Mouse (Mus musculus) granulocyte monocyte progenitor cell, adult 5-6 weeks (primary cell): ENCODE measurements around the gene Tigd3. TPM values are rescaled to one million over a fixed set of nuclear protein-coding genes. Genes with fewer than 3 reads are reported as not detected.
A peak's percentile ranks its signal among the peaks of the same experiment; 100 is the strongest.

Source experiments
- ATAC-seq: replicated peaks from 2 replicates; pipeline ENCODE4 v1.8.0; 2016; ENCODE audit warnings: mild to moderate bottlenecking, moderate TSS enrichment, inconsistent platforms; ENCODE audit not compliant: poor library complexity, severe bottlenecking
- total RNA-seq, 2 experiments: library from RNA; stranded (forward) in 1 of 2; stranded (reverse) in 1 of 2; fragments of 200-712, 200-1000 nt in 1 of 2; fragments of >200 nt in 1 of 2; fragmentation: Nextera tagmentation in 1 of 2; gene quantifications; 2 replicates each; pipeline ENCODE4 v1.2.3; 2014 to 2017

Gene Tigd3
- total RNA-seq, 2 experiments from 2014 or later, result 1.1 to 4.4 TPM

DNA sequence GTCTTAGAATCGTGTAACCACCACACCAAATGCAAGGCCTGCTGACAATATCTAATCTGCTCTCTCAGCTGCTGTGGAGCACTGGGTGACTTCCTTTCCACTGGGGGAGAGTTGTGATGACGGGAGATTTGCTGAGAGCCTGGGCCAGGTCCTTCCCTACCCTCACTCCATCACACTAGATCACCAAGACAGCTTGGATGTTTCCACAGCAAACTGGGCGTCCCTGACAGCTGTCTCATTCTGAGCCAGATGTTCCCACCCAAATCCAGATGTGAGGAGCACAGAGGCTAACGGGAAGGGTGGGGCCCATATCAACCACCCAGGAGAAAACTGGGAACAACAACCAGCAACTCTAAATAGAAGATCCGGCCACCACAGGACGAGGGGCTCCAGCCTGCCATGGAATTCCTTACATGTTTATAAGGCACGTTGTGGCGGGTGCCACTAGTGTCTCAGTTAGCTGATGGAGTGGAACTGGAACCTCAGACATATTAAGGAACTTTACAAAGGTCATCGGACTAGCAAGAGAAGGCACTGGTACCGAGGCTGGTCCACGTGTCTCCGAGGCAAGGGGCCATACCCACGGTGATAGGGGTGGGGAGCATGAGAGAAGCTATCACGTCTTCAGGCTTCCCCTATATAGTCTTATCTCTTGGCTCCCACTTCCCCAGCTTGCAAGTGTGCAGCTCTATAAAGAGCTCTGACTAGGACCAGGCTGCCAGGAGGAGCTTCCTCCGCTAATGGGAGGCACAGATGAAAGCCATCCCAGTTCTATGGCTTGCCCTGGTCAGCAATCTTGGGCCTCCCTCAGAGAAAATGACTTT, 28.4 kb upstream of the Tigd3 start:
- no peak for ATAC-seq

DNA sequence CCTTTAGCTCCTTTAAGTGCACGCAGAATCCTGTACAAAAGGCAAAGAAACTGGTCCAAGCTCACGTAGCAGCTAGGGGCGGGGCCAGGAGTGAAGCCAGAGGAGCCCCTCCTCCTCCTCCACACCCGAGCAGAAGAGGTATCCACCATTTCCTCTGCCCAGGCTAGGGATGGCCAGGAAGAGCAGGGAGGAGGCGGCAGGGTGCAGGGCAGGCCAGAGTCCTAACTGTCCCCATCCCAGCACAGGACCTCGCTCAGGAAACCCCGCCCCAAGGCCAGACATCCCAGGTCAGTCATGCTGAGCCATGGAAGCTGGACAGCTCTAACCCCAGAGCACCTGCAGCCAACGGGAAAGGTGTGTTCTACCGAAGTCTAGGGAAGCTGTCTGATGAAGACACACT, 27.8 kb upstream of the Tigd3 start:
- ATAC-seq, result no peak

DNA sequence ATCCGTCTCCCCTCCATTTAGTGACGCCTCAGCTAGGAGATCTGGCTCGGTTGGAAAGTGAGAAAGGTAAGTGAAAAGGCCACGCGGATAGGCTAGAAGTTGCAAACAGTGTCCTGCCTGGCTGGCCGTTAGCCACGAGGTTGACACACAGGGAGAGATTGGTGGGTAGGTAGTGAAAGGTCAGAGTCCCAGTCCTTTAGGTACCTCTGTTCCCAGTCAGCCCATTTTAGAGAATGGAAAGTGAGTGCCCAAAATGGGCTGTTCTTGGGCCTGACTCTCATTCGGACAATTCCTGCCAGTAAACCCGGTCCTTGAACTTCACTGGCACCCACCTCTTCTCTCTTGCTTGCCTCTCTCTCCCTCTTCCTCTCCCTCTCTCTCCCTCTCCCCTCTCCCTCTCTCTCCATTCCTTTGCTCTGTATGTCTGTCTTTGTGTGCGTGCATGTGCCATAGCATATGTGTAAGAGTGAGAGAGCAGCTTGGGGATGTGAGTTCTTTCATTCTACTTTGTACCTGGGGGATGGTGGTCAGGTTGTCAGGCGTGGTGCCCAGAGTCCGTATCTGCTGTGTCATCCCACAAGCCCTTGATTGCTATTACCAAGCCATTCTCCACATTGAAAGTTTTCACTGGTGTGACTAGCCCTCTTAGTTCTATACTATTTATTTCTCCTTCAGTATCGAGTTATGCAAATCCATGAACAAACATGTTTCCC, 19.2 kb upstream of the Tigd3 start, which contains the start of gene Dpf2:
TSS of gene Dpf2 (minus strand) at position 4 of the 713 bp plus-strand sequence.
- peak; percentile 30; the same call in 1 of the 2 replicates for ATAC-seq

DNA sequence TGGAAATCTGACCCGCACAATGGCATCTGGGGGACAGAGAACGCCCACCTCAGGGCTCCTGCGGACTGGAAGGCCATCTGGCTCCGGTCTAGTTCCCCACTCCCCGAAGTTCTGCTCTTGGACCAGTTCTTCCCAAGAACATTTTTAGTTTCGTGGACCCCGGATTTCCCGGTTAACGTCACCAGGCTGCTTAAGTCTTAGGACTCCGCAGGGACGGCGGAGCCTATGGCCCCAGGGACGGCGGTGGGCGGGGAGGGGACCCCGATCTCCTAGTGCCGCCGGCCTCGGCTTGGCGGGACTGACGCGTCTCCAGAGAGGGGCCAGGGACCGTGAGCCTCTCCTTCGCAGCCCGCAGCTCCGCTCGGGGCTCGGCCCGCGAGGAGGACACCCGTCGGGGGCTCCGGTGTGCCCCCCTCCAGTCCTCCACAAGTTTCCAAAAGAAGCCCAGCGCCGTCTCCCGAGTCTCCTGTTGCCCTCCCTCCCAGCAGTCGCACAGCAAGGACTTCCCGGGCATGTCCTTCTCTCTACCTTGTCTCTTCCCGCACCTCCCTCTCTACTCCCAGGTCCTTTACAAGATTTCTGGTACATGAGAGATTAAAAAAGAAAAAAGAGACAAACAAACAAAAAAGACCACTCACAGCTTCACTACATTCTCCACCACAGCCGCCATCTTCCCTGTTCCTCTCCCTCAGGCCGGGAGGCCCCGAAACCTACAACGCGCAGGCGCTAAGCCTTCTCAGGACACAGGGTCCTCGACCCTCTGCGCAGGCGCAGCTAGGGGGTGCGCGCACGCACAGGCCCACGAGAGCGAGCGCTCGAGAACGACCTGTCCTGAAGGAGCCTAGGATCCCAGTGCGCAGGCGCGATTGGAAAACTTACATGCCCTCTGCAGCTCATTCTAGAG, 18.4 kb upstream of the Tigd3 start:
- peak; percentile 90 for ATAC-seq

DNA sequence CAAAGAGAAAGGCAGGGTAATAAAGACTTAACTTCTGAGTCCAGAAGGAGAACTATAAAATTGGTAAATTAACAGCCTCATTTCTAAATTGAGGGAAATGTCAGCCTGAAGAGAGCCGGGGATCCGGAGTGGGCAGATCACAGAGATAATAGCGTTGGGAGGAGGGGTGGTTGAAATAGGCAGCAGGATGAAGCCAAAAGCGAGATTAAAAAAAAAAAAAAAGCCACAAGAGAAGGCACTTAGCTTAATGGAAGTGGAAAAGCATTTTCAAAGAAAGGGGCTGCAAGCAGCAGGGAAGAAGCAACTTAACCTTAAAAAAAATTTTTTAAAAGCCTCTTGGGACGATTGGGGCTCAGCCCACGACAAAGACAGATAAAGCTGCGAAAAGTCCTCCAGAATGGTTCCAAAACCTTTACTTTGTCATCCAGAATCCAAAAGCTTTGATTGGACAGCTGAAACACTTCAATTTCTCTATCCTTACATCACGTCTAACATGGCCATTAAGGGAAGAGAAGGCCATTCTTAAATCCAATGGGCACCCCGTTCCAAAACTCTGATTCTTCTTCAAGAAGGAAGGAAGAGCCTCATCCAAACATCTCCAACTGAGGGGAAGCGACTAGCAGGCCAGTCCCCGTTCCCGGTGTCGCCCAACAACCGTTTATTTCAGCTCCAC, 17.6 kb upstream of the Tigd3 start:
- no peak; the same call in 1 of the 2 replicates for ATAC-seq

DNA sequence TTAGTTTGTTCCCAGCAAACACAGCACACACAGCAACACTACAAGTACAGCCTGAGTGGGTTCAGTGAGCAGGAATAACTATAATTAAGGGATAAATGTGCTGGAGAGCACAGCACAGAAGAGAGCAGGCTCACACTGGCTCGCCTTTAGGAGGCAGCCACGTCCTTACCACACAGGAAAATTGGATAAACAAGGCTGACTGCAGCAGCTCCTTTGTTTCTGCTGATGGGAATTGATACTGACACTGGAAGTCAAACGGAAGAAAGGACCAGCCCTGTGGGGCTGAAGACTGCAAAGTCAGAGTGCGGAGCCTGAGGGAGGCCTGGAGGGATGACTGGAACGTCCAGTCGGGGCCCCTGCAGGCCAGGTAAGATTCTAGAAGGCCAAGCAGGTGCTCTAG, 16.3 kb upstream of the Tigd3 start:
- ATAC-seq, result no peak

DNA sequence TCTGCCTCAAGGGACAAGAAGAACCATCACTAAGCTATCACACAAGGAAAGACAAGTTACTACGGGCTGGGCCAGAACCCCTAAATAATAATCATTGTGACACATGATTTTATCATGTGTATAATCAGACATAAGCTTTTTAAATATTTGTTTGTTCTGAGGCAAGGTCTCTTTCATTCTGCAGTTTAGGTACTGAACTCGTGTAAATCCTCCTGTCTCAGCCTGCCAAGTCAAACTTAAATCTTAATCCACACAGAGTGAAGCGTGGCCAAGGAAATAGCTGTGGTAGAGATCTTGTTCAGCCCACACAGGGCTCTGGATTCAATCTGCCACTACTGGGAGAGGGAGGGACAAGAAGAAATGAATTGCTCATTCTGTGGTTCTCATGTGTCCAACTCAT, 13.3 kb upstream of the Tigd3 start:
- no peak for ATAC-seq

DNA sequence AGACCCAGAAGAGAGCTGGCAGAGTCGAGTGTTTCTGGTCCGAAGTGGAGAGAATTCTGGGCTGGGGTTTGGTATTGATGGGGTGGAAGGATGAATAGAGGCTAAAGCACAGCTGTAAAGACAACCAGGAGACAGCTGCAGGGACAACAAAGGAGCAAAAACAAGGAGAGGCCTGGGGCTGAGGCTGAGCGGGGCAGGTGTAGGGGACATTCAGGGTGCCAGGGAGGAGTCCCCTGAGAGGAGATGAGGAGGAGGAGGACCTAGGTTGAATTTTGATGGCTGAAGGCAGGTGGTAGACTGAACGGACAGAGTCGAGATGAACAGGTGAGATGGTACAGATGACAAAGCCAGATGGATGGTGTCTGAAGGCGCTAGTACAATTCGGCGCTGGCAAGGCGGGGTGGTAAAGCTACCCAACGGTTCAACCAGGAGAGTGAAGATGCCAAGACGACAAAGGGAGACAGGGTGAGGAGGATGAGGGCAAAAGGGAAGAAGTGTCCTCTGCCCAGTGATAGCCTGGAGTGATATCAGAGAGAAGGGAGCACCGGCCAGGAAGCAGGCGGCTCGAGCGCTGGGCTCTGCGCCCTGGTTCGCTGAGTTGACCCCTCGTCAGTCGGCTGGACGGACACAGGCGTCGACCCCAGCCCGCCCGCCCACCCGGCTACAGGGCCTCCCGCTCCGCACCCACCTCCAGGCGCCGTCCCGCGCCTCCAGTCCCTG, 507 bp downstream of the Tigd3 start:
- 0 out of 2 replicates have a peak, but pooled peaks have one; percentile 1 for ATAC-seq

DNA sequence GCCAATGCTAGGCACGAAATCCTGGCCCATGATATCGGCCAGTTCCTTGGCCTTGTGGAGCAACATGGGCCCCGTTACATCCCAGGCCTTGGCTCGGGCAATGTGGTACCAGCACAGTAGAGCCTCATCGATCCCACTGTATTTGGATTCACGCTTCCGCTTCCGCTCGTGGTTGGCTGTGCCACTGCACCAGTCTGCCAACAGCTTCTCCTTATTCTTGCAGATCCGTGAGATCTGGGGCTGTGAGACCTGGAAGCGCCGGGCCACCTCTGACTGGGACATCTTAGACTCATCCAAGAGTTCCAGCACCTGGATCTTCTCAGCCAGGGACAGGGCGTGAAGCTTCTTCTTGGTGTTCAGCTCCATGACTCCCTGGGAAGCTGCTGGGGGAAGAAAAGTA, 1.2 kb downstream of the Tigd3 start:
- no peak for ATAC-seq

DNA sequence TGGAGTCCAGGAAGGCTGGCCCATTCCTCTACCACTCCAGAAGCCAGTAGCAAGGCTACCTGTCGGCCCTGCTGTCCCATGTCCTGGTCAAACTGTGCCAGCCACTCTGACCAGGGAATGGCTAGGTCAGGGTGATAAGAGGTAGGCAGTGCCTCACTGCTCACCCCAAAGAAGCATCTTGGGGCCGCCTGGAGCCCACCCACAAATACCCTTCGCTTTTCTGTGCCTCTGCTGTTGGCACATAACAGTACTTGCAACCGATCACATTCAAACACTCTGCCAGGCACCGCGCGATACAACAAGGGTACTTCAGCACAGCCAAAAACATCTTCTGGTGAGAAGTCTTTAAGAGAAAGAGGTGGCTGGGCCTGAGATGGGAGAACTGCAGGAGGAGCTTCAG, 1.7 kb downstream of the Tigd3 start:
- no peak for ATAC-seq

DNA sequence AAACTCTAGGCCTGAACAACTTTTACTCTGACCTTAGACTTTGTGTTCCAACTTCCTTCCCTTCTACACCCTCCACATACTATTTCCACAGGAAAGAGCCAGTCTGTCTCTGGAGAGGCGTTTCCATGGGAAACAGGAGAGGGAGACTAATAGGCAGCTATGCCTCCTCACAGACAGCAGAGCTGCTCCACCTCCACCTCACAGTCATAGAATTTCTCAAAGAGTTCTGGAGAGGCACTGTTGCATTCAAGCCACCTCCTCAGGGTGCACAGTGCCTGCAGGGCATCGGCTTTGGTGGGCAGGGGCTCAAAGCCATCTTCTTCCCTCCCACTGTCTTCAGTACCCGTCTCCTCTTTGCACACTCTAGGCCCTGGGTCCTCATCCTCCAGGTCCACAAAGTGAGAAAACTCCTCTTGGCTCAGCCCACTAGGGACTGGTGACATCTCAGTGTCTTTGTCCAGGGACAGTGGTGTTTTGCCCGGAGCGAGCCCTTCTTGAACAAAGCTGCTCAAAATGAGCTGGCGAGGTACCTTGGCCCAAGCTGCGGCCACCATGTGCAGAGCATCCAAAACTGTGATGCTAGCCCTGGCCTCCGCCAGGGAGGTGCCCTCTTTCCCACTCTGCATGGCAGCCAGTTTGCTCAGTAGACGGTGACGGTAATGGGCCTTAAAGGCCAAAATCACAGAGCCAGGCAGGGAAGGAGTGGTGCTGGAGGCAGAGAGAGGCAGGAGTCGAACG, 2.3 kb downstream of the Tigd3 start:
- no peak for ATAC-seq

DNA sequence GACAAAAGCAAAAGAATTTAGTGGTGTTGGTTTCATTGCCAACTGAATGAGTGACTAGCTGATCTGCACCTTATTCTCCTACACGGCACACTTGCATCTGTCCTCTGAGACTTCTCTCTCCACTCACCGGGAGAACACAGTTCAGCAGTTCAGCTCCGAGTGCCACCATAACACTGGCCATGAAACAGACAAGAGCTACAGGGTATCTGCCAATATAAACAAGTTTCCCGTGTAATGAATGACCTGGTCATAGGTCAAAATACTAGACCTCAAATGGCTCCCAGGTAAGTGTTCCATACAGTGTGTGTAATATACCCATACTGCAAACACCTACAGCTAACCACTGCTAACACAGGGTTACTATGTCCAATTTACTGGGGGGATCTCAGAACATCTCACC, 4.7 kb downstream of the Tigd3 start:
- ATAC-seq, result no peak

DNA sequence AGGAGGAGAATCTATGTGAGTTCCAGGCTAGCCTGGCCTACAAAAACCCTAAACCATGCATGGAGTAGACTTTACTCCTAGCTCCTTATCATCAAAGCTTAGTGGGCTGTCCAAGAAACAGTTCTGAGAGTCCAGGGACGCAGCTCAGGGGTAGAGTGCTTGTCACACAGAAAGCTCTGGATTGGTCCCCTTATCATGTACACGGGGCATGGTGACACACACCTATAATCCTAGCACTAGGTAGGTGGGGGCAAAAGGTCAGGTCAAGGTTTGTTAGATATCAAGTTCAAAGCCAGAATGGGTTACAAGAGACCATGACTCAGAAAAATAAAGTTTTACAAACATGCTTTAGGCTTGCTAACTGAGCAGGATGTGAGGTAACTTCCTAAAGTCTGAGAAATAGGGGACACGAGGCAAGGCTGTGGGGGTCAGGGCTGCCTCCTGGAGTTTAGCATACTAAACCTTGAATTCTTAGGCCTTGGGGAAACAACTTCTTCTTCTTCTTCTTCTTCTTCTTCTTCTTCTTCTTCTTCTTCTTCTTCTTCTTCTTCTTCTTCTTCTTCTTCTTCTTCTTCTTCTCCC, 6.6 kb downstream of the Tigd3 start:
- ATAC-seq, result peak; percentile 50; the same call in 1 of the 2 replicates

DNA sequence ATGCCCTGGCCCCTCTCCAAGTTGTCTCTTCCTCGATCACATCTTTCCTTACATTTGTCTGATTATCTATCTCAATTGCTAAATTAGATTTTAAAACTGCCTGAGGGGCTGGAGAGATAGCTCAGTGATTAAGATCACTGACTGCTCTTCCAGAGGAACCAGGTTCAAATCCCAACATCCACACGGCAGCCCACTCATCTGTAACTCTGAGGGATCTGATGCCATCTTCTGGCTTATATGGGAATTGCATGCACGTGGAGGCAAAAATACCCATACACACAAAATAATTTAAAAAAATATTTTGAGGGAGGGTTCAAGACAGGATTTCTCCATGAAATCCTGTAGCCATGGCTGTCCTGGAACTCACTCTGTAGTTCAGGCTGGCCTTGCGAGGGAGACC, 8.1 kb downstream of the Tigd3 start:
- ATAC-seq, result no peak

DNA sequence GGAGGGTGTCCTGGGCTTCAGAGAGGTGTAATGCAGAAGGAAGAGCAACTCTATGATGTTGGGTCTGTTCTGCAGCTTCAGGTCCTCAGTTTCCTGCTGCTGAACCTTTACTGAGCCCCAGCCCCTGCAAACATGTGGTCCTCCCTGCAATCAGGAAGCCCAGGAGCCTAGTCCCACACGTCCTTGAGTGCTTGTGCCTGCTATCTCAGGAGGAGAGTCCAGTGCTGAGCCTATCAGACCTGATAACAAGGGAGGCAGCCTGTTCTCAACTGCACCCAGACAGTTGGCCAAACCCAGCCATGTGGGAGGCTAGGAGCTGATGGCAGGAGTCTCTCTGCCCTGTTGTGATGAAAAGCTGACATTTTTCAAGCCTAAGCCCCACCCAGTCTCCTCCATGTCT, 10.0 kb downstream of the Tigd3 start:
- no peak for ATAC-seq

DNA sequence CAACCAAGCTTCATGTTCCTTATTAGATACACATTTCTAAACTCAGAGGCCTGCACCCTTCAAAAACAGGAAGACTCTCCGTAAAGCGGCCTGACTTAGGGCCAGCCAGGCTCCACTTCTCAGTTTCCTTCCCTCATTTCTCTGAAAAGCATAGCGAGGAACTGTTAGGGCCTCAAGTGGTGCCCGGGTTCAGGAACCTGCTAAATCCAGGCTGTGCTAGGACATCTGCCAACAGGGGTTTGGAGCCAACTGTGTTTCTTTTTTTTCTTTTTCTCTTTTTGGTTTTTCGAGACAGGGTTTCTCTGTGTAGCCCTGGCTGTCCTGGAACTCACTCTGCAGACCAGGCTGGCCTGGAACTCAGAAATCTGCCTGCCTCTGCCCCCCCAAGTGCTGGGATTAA, 11.9 kb downstream of the Tigd3 start:
- ATAC-seq, result peak; percentile 12

DNA sequence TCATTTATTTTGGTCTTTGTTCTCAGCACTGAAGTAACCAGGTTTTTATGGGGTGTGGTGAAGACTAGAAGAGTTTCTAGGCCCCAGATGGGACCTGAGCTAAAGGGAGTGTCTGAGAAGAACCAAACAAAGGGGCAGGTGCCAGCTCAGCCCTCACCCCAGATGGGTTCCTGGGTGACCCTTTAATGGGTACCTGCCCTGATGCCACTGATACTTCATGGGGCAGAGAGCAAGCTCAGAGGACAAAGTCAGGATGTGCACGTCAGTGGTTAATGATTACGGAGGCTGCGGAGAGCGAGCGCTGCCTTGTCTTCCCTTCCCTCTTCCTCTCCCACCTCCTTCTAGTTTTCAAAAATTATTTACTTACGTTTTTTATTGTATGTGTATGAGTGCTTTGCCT, 12.8 kb downstream of the Tigd3 start:
- no peak for ATAC-seq

DNA sequence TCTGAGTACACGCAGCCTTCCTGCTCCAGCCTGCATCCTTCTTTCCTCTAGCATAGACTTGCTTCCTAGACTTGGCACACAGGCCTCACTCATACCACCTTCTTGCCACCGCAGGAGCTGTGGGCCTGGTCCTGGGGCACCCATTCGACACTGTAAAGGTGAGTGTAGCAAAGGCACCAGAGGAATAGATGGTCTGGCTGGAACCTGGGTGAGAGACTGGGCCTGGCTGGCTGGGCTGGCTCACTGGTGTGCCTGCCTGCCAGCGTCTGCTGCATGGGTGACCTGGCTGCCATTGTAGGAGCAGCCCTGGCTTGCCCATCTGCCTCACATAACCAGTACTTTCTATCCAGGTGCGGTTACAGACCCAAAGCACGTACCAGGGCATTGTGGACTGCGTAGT, 14.2 kb downstream of the Tigd3 start:
- ATAC-seq, result no peak
